Mouse (Mus musculus) midbrain, embryonic 16.5 days (tissue): ENCODE measurements at regions not wholly inside any gene's neighbourhood (a gene's known extent, or its start where the extent isn't known, plus 50 kb on each side); places are given as distances from the start of the nearest gene placed in this dataset.
"Not testable (repeated sequence)": the region's sequence is repeated elsewhere in the genome, so short reads cannot be mapped to it uniquely, and the experiment has no call there.

ENCODE experiments used
- ATAC-seq: fragments of 200-750 bp; cut with Nextera tagmentation; 2 replicates; pipeline ENCODE4 v1.8.0; 2017; ENCODE audit warnings: moderate TSS enrichment
- H3K27ac ChIP-seq: fragments of 300-500 bp; sonication (generic); 2 replicates; pipeline ENCODE4 v1.5.1; 2014; ENCODE audit warnings: mild to moderate bottlenecking, low read length, mixed read lengths
- H3K27me3 ChIP-seq: fragments of 300-500 bp; sonication (generic); 2 replicates; pipeline ENCODE4 v1.6.1; 2014; ENCODE audit warnings: low read depth, low read length, mixed read lengths; ENCODE audit not compliant: control insufficient read depth, insufficient read depth
- H3K36me3 ChIP-seq: fragments of 300-500 bp; sonication (generic); 2 replicates; pipeline ENCODE4 v1.6.1; 2014; ENCODE audit warnings: mild to moderate bottlenecking, low read length, moderate library complexity, mixed read lengths; ENCODE audit not compliant: control insufficient read depth, insufficient read depth
- H3K4me1 ChIP-seq: fragments of 300-500 bp; sonication (generic); 2 replicates; pipeline ENCODE4 v1.6.1; 2014; ENCODE audit warnings: mild to moderate bottlenecking, low read length, mixed read lengths; ENCODE audit not compliant: control insufficient read depth, insufficient read depth
- H3K4me2 ChIP-seq: fragments of 300-500 bp; sonication (generic); 2 replicates; pipeline ENCODE4 v1.6.1; 2014; ENCODE audit warnings: mild to moderate bottlenecking, low read length, mixed read lengths
- H3K4me3 ChIP-seq: fragments of 300-500 bp; sonication (generic); 2 replicates; pipeline ENCODE4 v1.5.1; 2014; ENCODE audit warnings: low read depth, mild to moderate bottlenecking, low read length, moderate library complexity, mixed read lengths
- H3K9ac ChIP-seq: fragments of 300-500 bp; sonication (generic); 2 replicates; pipeline ENCODE4 v1.6.1; 2014; ENCODE audit warnings: low read depth, low read length, mixed read lengths
- H3K9me3 ChIP-seq: fragments of 300-500 bp; sonication (generic); replicated peaks from 2 replicates; pipeline ENCODE4 v1.6.1; 2014; ENCODE audit warnings: mild to moderate bottlenecking, low read length, mixed read lengths; ENCODE audit not compliant: control insufficient read depth, poor library complexity, severe bottlenecking
- WGBS: fragments of 180-500 bp; shearing (Covaris S2); extraction: QIAGEN DNeasy Blood & Tissue Kit; methylation state at CpG from one replicate; pipeline ENCODE4 v1.1.7; 2014; 5-methylcytosine and 5-hydroxymethylcytosine counted together

- H3K4me1 ChIP-seq, ATAC-seq, H3K27ac ChIP-seq, H3K9me3 ChIP-seq, H3K4me3 ChIP-seq, H3K36me3 ChIP-seq, H3K27me3 ChIP-seq, H3K4me2 ChIP-seq, H3K9ac ChIP-seq: not testable (repeated sequence)
- WGBS: 88% methylated on average over 1 of the region's 1 CpGs
These were observed 953.6 kb upstream of the Gje1 start for GRCm38 (mm10) chr10:15671638-15672037.
